Mouse (Mus musculus) CH12.LX (cell line): ENCODE measurements around the gene Klc1. TPM values are rescaled to one million over a fixed set of nuclear protein-coding genes. Genes with fewer than 3 reads are reported as not detected.

Source experiments
- DNase-seq: peaks from one replicate; pipeline ENCODE4 v3.0.0-alpha.2; 2013; ENCODE audit errors: extremely low read depth
- H3K27ac ChIP-seq: 2 replicates; pipeline ENCODE4 v1.5.1; 2012; ENCODE audit warnings: low read depth, mild to moderate bottlenecking, control low read depth, moderate library complexity; ENCODE audit not compliant: insufficient read depth
- H3K27me3 ChIP-seq: replicated peaks from 2 replicates; pipeline ENCODE3; 2012; ENCODE audit warnings: inconsistent platforms
- H3K36me3 ChIP-seq, 2 experiments: replicated peaks in 1 of 2; 2 replicates each; pipeline versions ENCODE3 to v1.6.1; 2012; ENCODE audit warnings: inconsistent platforms in 1 of 2, low read length in 1 of 2, mild to moderate bottlenecking in 1 of 2, mixed read lengths in 1 of 2, moderate library complexity in 1 of 2; ENCODE audit not compliant: control insufficient read depth in 1 of 2, insufficient read depth in 1 of 2
- H3K4me1 ChIP-seq, 2 experiments: 2 replicates each; pipeline ENCODE4 v1.6.1; 2012; ENCODE audit warnings: inconsistent platforms in 1 of 2, moderate library complexity in 1 of 2; ENCODE audit not compliant: insufficient read depth in 2 of 2, control insufficient read depth in 1 of 2
- H3K4me2 ChIP-seq: 2 replicates; pipeline ENCODE4 v1.6.1; 2012; ENCODE audit warnings: low read depth, mild to moderate bottlenecking, control low read depth; ENCODE audit not compliant: poor library complexity, insufficient read depth, severe bottlenecking
- H3K4me3 ChIP-seq, 3 experiments: fragments of 150-350 bp in 1 of 3; sonication (generic) in 1 of 3; replicated peaks in 1 of 3; 2 replicates each; pipeline versions ENCODE3 to v1.5.1; 2011 to 2012; ENCODE audit warnings: low read depth in 2 of 3, low read length in 2 of 3, mild to moderate bottlenecking in 2 of 3, moderate library complexity in 2 of 3, control low read depth in 1 of 3, improper control_type of control experiment in 1 of 3, inconsistent platforms in 1 of 3, mixed read lengths in 1 of 3; ENCODE audit not compliant: poor library complexity in 1 of 3
- H3K79me2 ChIP-seq: replicated peaks from 2 replicates; pipeline ENCODE4 v1.6.1; 2012; ENCODE audit warnings: mild to moderate bottlenecking, moderate library complexity; ENCODE audit not compliant: control insufficient read depth, poor library complexity, insufficient read depth, severe bottlenecking; ENCODE audit errors: extremely low read depth
- H3K9ac ChIP-seq: 2 replicates; pipeline ENCODE4 v1.6.1; 2012; ENCODE audit warnings: low read depth, mild to moderate bottlenecking, control low read depth, moderate library complexity; ENCODE audit not compliant: insufficient read depth
- H3K9me3 ChIP-seq: replicated peaks from 2 replicates; pipeline ENCODE3; 2012; ENCODE audit warnings: low read length, inconsistent platforms, mixed read lengths
- BHLHE40 ChIP-seq: IDR thresholded peaks from 2 replicates; pipeline ENCODE4 v1.6.1; 2011; ENCODE audit warnings: mild to moderate bottlenecking, low read depth, low read length, improper control_type of control experiment
- CTCF ChIP-seq, 2 experiments: IDR thresholded peaks in 1 of 2; conservative IDR thresholded peaks in 1 of 2; 2 replicates each; pipeline ENCODE4 v1.5.1; 2011 to 2012; ENCODE audit warnings: low read depth in 2 of 2, low read length in 2 of 2, improper control_type of control experiment in 1 of 2, inconsistent platforms in 1 of 2, mild to moderate bottlenecking in 1 of 2, moderate library complexity in 1 of 2
- ETS1 ChIP-seq: conservative IDR thresholded peaks from 2 replicates; pipeline ENCODE4 v1.6.1; 2012; ENCODE audit warnings: low read depth, mild to moderate bottlenecking, inconsistent platforms, low read length, improper control_type of control experiment, moderate library complexity
- HCFC1 ChIP-seq: IDR thresholded peaks from 2 replicates; pipeline ENCODE4 v1.6.1; 2012; ENCODE audit warnings: low read depth, mild to moderate bottlenecking, inconsistent platforms, low read length, improper control_type of control experiment
- MAFK ChIP-seq: IDR thresholded peaks from 2 replicates; pipeline ENCODE4 v1.6.1; 2011; ENCODE audit warnings: low read length, improper control_type of control experiment; ENCODE audit not compliant: insufficient replicate concordance
- MAX ChIP-seq: IDR thresholded peaks from 2 replicates; pipeline ENCODE4 v1.6.1; 2011; ENCODE audit warnings: low read length, improper control_type of control experiment
- MEF2A ChIP-seq: IDR thresholded peaks from 2 replicates; pipeline ENCODE4 v1.6.1; 2014; ENCODE audit warnings: low read depth, mild to moderate bottlenecking, inconsistent platforms, low read length, improper control_type of control experiment, borderline replicate concordance
- PAX5 ChIP-seq: IDR thresholded peaks from 2 replicates; pipeline ENCODE4 v1.6.1; 2012; ENCODE audit warnings: low read length, inconsistent platforms, mixed read lengths
- RAD21 ChIP-seq: IDR thresholded peaks from 2 replicates; pipeline ENCODE4 v1.6.1; 2011; ENCODE audit warnings: low read depth, mild to moderate bottlenecking, low read length, improper control_type of control experiment, moderate library complexity
- SMC3 ChIP-seq: IDR thresholded peaks from 2 replicates; pipeline ENCODE4 v1.6.1; 2011; ENCODE audit warnings: low read depth, low read length, improper control_type of control experiment
- USF1 ChIP-seq: IDR thresholded peaks from 2 replicates; pipeline ENCODE4 v1.6.1; 2014; ENCODE audit warnings: low read depth, mild to moderate bottlenecking, inconsistent platforms, low read length, improper control_type of control experiment
- USF2 ChIP-seq: conservative IDR thresholded peaks from 2 replicates; pipeline ENCODE4 v1.6.1; 2011; ENCODE audit warnings: low read depth, low read length, improper control_type of control experiment
- ZC3H11A ChIP-seq: IDR thresholded peaks from 2 replicates; pipeline ENCODE4 v1.6.1; 2012; ENCODE audit warnings: low read depth, mild to moderate bottlenecking, inconsistent platforms, low read length, improper control_type of control experiment
- dilution Hi-C: fragments of 300-500 bp; cut with MboI; formaldehyde crosslinking; loops from 2 replicates; pipeline ENCODE4 v1.14.3; 2020; ENCODE audit warnings: low sequenced_read_pairs; ENCODE audit not compliant: extremely low pct_unique_long_range_greater_than_20kb, extremely low pct_ligation_motif_present
- in situ Hi-C: fragments of 300-500 bp; cut with MboI; formaldehyde crosslinking; loops from 3 replicates; pipeline ENCODE4 v1.14.3; 2019; ENCODE audit warnings: low sequenced_read_pairs, low pct_ligation_motif_present, low pct_unique_long_range_greater_than_20kb, mixed read lengths
- polyA plus RNA-seq: library from polyadenylated mRNA; unstranded; fragments of >175 nt; gene quantifications from 2 replicates; pipeline ENCODE4 v1.2.1, GENCODE M21; 2012; ENCODE audit warnings: low read depth; ENCODE audit not compliant: insufficient read length
- total RNA-seq, 2 experiments: library from RNA; depleted of rRNA; stranded (reverse); fragments of 300-350 nt in 1 of 2; fragments of >200 nt in 1 of 2; gene quantifications; 2 replicates each; pipeline ENCODE4 v1.2.3; 2012 to 2014

Gene Klc1
- total and polyA plus RNA-seq, 3 experiments: 45.6 to 77.0 (median 55.1) TPM

- dilution Hi-C loops (no loop called here), in situ Hi-C loops (no loop called here)
- no peak for DNase-seq
- Histone ChIP-seq H3K79me2 (no peaks in the 10 kb centered on the region; the same call in 1 of the 2 replicates), H3K4me3 (no peak overlapping the region), H3K27me3 (no peaks in the 10 kb centered on the region), H3K4me2 (no peak overlapping the region), H3K9me3 (no peaks in the 10 kb centered on the region), H3K9ac (no peak overlapping the region), H3K36me3 (peaks cover 31 to 66% of the 10 kb centered on the region in 2 experiments), H3K27ac (no peak overlapping the region), H3K4me1 (peaks cover 0 to 8% of the 10 kb centered on the region in 2 experiments; a peak in 1 of 4 replicates)
- TF ChIP-seq SMC3 (peak; percentile 29), ETS1 (no peak), PAX5 (no peak), HCFC1 (no peak), CTCF (conservative IDR thresholded peaks at IDR 0.05 in 1 of 2, IDR thresholded peaks at IDR 0.05 in 1 of 2; ENCODE audit: low read depth in 2 of 2, low read length in 2 of 2) (peak; percentile 52 to 67; a peak in 3 of 4 replicates), RAD21 (peak; percentile 55), BHLHE40 (no peak), MAX (no peak), MEF2A (no peak)
Observed at GRCm38 (mm10) chr12:111722654-111723053, 36.0 kb upstream of the Klc1 start.

GRCm38 (mm10) chr12:111724638-111725337 is 33.9 kb upstream of the Klc1 start:
- in situ Hi-C loops: no loop called here

More at GRCm38 (mm10) chr12:111724638-111725337, 33.9 kb upstream of the Klc1 start:
- Histone ChIP-seq H3K36me3 (peaks cover 39 to 73% of the 10 kb centered on the region in 2 experiments), H3K4me3 (no peak overlapping the region), H3K4me1 (peaks cover 0 to 5% of the 10 kb centered on the region in 2 experiments; a peak in 1 of 4 replicates), H3K79me2 (no peaks in the 10 kb centered on the region), H3K9ac (no peak overlapping the region), H3K9me3 (peaks cover under 1% of the 10 kb centered on the region), H3K27me3 (no peaks in the 10 kb centered on the region)
- dilution Hi-C loops: no loop called here
- DNase-seq: no peak
- TF ChIP-seq ZC3H11A: no peak
- no peak for TF ChIP-seq USF2
- no peak for TF ChIP-seq USF1
- no peak for TF ChIP-seq MEF2A
- TF ChIP-seq MAFK: no peak
- no peak for TF ChIP-seq RAD21
- TF ChIP-seq, all 38 proteins: peak for 0
- Histone ChIP-seq H3K27ac (no peak overlapping the region), H3K4me2 (no peak overlapping the region)
